Mouse (Mus musculus) kidney, postnatal 0 days (tissue): ENCODE results near the gene Ahcy. TPM values are rescaled to one million over a fixed set of nuclear protein-coding genes. Genes with fewer than 3 reads are reported as not detected.
A peak's percentile ranks its signal among the peaks of the same experiment; 100 is the strongest.

Experiments
- ATAC-seq: fragments of 200-750 bp; cut with Nextera tagmentation; replicated peaks from 2 replicates; pipeline ENCODE4 v1.8.0; 2017; ENCODE audit warnings: low read depth, moderate number of reproducible peaks, moderate TSS enrichment, moderate library complexity; ENCODE audit not compliant: low FRiP score
- DNase-seq: peaks from one replicate; pipeline ENCODE4 v3.0.0-alpha.2; 2016; ENCODE audit warnings: low spot score
- H3K27ac ChIP-seq: fragments of 300-500 bp; sonication (generic); 2 replicates; pipeline ENCODE4 v1.5.1; 2014; ENCODE audit warnings: mild to moderate bottlenecking
- H3K27me3 ChIP-seq: fragments of 300-500 bp; sonication (generic); 2 replicates; pipeline ENCODE4 v1.6.1; 2014; ENCODE audit warnings: low read length, mixed read lengths; ENCODE audit not compliant: insufficient read depth
- H3K36me3 ChIP-seq: fragments of 300-500 bp; sonication (generic); 2 replicates; pipeline ENCODE4 v1.6.1; 2014; ENCODE audit warnings: low read length, mixed read lengths; ENCODE audit not compliant: insufficient read depth
- H3K4me1 ChIP-seq: fragments of 300-500 bp; sonication (generic); replicated peaks from 2 replicates; pipeline ENCODE4 v1.6.1; 2014; ENCODE audit warnings: antibody characterized with exemption, low read length, mixed read lengths; ENCODE audit not compliant: insufficient read depth
- H3K4me2 ChIP-seq: fragments of 300-500 bp; sonication (generic); 2 replicates; pipeline ENCODE4 v1.6.1; 2014; ENCODE audit warnings: mild to moderate bottlenecking, low read length, moderate library complexity, mixed read lengths
- H3K4me3 ChIP-seq: fragments of 300-500 bp; sonication (generic); replicated peaks from 2 replicates; pipeline ENCODE4 v1.5.1; 2014; ENCODE audit warnings: low read depth, low read length
- H3K9ac ChIP-seq: fragments of 300-500 bp; sonication (generic); 2 replicates; pipeline ENCODE4 v1.6.1; 2014; ENCODE audit warnings: low read depth, low read length
- H3K9me3 ChIP-seq: fragments of 300-500 bp; sonication (generic); replicated peaks from 2 replicates; pipeline ENCODE4 v1.6.1; 2016; ENCODE audit warnings: low read length, inconsistent platforms, mixed read lengths
- CTCF ChIP-seq: IDR thresholded peaks from 2 replicates; pipeline ENCODE4 v1.5.1; 2016; ENCODE audit warnings: antibody characterized with exemption, low read depth, mild to moderate bottlenecking, moderate library complexity
- WGBS: fragments of 180-500 bp; shearing (Covaris S2); extraction: QIAGEN DNeasy Blood & Tissue Kit; methylation state at CpG from one replicate; pipeline ENCODE4 v1.1.7; 2014; 5-methylcytosine and 5-hydroxymethylcytosine counted together
- polyA plus RNA-seq: library from polyadenylated mRNA; unstranded; fragments of >200 nt; fragmentation: Nextera tagmentation; extraction: Ambion mirVana; gene quantifications from 2 replicates; pipeline ENCODE4 v1.2.1, GENCODE M21; 2015

The Ahcy gene
- polyA plus RNA-seq, 1 experiment from 2014 or later: 47.2 TPM

- ATAC-seq (peak; percentile 93), DNase-seq (peak; percentile 95)
- Histone ChIP-seq H3K27ac (peak overlapping the region; percentile 47), H3K9me3 (no peaks in the 10 kb centered on the region), H3K36me3 (no peaks in the 10 kb centered on the region), H3K4me1 (no peaks in the 10 kb centered on the region; the same call in 1 of the 2 replicates), H3K9ac (peak overlapping the region; percentile 53; the same call in 1 of the 2 replicates), H3K4me2 (peak overlapping the region; percentile 60), H3K4me3 (peak overlapping the region; percentile 44), H3K27me3 (no peaks in the 10 kb centered on the region)
- 2% methylated on average over 41 of the region's 45 CpGs for WGBS
- TF ChIP-seq CTCF: no peak
Measured at GRCm38 (mm10) chr2:155050504-155051236, 23.6 kb downstream of the Ahcy start.

- DNase-seq: no peak
- TF ChIP-seq CTCF: no peak
- 25% methylated on average over 5 of the region's 5 CpGs for WGBS
- ATAC-seq: peak; percentile 6; the same call in 1 of the 2 replicates
- Histone ChIP-seq H3K27me3 (no peaks in the 10 kb centered on the region), H3K4me1 (no peaks in the 10 kb centered on the region; the same call in 1 of the 2 replicates), H3K4me3 (peak overlapping the region; percentile 44), H3K4me2 (peak overlapping the region; percentile 60), H3K9ac (peak overlapping the region; percentile 53; the same call in 1 of the 2 replicates), H3K27ac (0 out of 2 replicates have a peak overlapping the region, but pooled peaks have one; percentile 47), H3K36me3 (no peaks in the 10 kb centered on the region), H3K9me3 (no peaks in the 10 kb centered on the region)
Measured at GRCm38 (mm10) chr2:155050108-155050503, 24.2 kb downstream of the Ahcy start.

- Histone ChIP-seq H3K4me2 (no peak overlapping the region), H3K27me3 (no peaks in the 10 kb centered on the region), H3K4me3 (no peak overlapping the region), H3K9me3 (no peaks in the 10 kb centered on the region), H3K4me1 (no peaks in the 10 kb centered on the region; the same call in 1 of the 2 replicates), H3K9ac (no peak overlapping the region), H3K36me3 (no peaks in the 10 kb centered on the region), H3K27ac (no peak overlapping the region)
- ATAC-seq (no peak), DNase-seq (no peak)
- 65% methylated on average over 7 of the region's 7 CpGs for WGBS
- TF ChIP-seq CTCF: no peak
Measured at GRCm38 (mm10) chr2:155047452-155048178, 26.7 kb downstream of the Ahcy start.

- no peak overlapping the region for H3K4me2 ChIP-seq
- no peaks in the 10 kb centered on the region for H3K27me3 ChIP-seq
- no peak for ATAC-seq
- TF ChIP-seq CTCF: no peak
- WGBS: 92% methylated on average over 2 of the region's 2 CpGs
- no peaks in the 10 kb centered on the region; the same call in 1 of the 2 replicates for H3K4me1 ChIP-seq
- H3K36me3 ChIP-seq: no peaks in the 10 kb centered on the region
- H3K4me3 ChIP-seq: no peak overlapping the region
- no peak for DNase-seq
- no peak overlapping the region for H3K9ac ChIP-seq
- H3K9me3 ChIP-seq: no peaks in the 10 kb centered on the region
- no peak overlapping the region for H3K27ac ChIP-seq
Measured at GRCm38 (mm10) chr2:155046803-155047202, 27.5 kb downstream of the Ahcy start.

- H3K9ac ChIP-seq: no peak overlapping the region
- H3K4me2 ChIP-seq: no peak overlapping the region
- H3K4me3 ChIP-seq: no peak overlapping the region
- WGBS: 71% methylated on average over 3 of the region's 3 CpGs
- no peak overlapping the region for H3K27ac ChIP-seq
- no peak for TF ChIP-seq CTCF
- no peaks in the 10 kb centered on the region; the same call in 1 of the 2 replicates for H3K4me1 ChIP-seq
- no peak for ATAC-seq
- no peaks in the 10 kb centered on the region for H3K36me3 ChIP-seq
- no peaks in the 10 kb centered on the region for H3K9me3 ChIP-seq
- DNase-seq: no peak
- no peaks in the 10 kb centered on the region for H3K27me3 ChIP-seq
Measured at GRCm38 (mm10) chr2:155045075-155045474, 29.2 kb downstream of the Ahcy start.

GRCm38 (mm10) chr2:155044542-155044941 lies 29.8 kb downstream of the Ahcy start:
- no peak for TF ChIP-seq CTCF
- no peak overlapping the region for H3K4me2 ChIP-seq
- DNase-seq (no peak), ATAC-seq (no peak)
- H3K4me1 ChIP-seq: no peaks in the 10 kb centered on the region
- no peaks in the 10 kb centered on the region for H3K36me3 ChIP-seq
- 58% methylated on average over 3 of the region's 3 CpGs for WGBS
- no peak overlapping the region for H3K9ac ChIP-seq
- H3K4me3 ChIP-seq: no peak overlapping the region
- no peaks in the 10 kb centered on the region for H3K27me3 ChIP-seq
- no peak overlapping the region for H3K27ac ChIP-seq
- no peaks in the 10 kb centered on the region for H3K9me3 ChIP-seq
